Mouse (Mus musculus) embryonic fibroblast, embryonic 13.5 days (primary cell): ENCODE measurements around the gene Hist1h3a.

Experiments used
- CTCF ChIP-seq: IDR thresholded peaks from 2 replicates; pipeline ENCODE4 v1.5.1; 2011; ENCODE audit warnings: mild to moderate bottlenecking, control low read depth, low read length, moderate library complexity, borderline replicate concordance; ENCODE audit not compliant: insufficient read depth
- POLR2A ChIP-seq: IDR thresholded peaks from 2 replicates; pipeline ENCODE4 v1.6.1; 2011; ENCODE audit warnings: low read depth, mild to moderate bottlenecking, control low read depth, low read length, moderate library complexity

GRCm38 (mm10) chr13:23778339-23778738, 16.2 kb upstream of the Hist1h3a start:
- TF ChIP-seq CTCF (no peak), POLR2A (no peak)
